Mouse (Mus musculus) brown adipose tissue, adult 24 weeks (tissue): ENCODE measurements around the gene Prkcz. TPM values are rescaled to one million over a fixed set of nuclear protein-coding genes. Genes with fewer than 3 reads are reported as not detected.
"Not testable (repeated sequence)": the region's sequence is repeated elsewhere in the genome, so short reads cannot be mapped to it uniquely, and the experiment has no call there.

ENCODE experiments used
- H3K27ac ChIP-seq: fragments of 200-500 bp; replicated peaks from 2 replicates; pipeline ENCODE4 v1.5.1; 2012; ENCODE audit warnings: low read depth, mild to moderate bottlenecking, low read length
- H3K4me1 ChIP-seq: fragments of 200-500 bp; 2 replicates; pipeline ENCODE4 v1.6.1; 2012; ENCODE audit warnings: low read length, mixed read lengths; ENCODE audit not compliant: control insufficient read depth, insufficient read depth, insufficient read length
- H3K4me3 ChIP-seq: fragments of 200-500 bp; 2 replicates; pipeline ENCODE4 v1.5.1; 2012; ENCODE audit warnings: low read depth, mild to moderate bottlenecking, low read length, moderate library complexity; ENCODE audit not compliant: insufficient read depth
- polyA plus RNA-seq: library from polyadenylated mRNA; stranded (reverse); fragments of >200 nt; gene quantifications from 2 replicates; pipeline ENCODE4 v1.2.4, GENCODE M21; 2012; ENCODE audit not compliant: missing spikeins, insufficient read depth, insufficient read length

Prkcz gene
- polyA plus RNA-seq, 1 experiment, result not detected

DNA sequence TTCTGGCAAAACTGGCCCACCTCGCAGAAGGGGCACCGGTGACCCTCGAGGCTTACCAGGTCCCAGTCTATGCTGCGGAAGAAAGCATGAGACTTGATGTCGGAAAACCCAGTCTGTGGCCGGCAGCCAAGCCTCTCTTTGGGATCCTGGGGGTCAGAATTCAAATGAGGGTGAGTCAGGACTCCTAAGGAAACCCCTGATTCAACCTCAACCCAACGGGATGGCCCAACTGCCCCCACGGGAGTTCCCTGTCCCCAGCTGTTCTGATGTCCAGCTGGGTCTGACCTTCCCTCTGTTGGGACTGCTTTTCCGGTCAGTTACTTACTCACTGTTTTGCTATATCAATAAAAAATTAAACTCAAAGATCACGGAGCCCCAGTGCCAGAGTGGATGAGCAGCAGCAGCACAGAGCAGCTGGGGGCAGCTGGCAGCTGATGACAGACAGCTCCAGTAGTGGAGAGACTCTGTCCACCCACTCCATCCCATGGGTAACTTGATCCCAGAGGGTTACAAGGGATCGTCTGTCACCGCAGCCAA is 93.5 kb downstream of the Prkcz start:
- Histone ChIP-seq H3K4me3 (no peak overlapping the region), H3K4me1 (peaks cover 6% of the 10 kb centered on the region; the same call in 1 of the 2 replicates), H3K27ac (peak overlapping the region; percentile 35; the same call in 1 of the 2 replicates)

DNA sequence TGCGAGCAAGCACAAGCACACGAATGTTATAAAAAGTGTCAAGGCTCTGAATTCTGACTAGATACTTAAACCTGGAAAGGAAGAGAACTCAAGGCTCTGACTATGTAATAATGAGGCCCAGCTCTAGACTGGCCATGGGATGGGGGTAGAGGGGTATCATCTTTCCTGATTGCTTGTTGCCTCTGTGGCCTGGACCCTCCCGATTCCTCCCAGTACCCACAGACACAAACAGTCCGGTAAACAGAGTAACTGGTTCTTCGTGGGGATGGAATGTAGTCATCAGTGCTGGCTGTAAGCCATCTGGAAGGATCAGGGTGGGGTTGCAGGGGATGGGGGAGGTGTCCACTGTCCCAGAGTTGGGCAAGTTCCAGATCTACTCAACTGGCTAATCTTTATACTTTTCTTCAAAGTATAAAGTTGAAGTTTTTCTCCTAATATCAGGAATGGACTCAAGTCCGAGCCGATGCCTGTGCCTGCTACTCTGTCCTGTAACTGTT is 94.1 kb downstream of the Prkcz start:
- Histone ChIP-seq H3K4me1 (peaks cover 6% of the 10 kb centered on the region; the same call in 1 of the 2 replicates), H3K27ac (no peak overlapping the region), H3K4me3 (no peak overlapping the region)

DNA sequence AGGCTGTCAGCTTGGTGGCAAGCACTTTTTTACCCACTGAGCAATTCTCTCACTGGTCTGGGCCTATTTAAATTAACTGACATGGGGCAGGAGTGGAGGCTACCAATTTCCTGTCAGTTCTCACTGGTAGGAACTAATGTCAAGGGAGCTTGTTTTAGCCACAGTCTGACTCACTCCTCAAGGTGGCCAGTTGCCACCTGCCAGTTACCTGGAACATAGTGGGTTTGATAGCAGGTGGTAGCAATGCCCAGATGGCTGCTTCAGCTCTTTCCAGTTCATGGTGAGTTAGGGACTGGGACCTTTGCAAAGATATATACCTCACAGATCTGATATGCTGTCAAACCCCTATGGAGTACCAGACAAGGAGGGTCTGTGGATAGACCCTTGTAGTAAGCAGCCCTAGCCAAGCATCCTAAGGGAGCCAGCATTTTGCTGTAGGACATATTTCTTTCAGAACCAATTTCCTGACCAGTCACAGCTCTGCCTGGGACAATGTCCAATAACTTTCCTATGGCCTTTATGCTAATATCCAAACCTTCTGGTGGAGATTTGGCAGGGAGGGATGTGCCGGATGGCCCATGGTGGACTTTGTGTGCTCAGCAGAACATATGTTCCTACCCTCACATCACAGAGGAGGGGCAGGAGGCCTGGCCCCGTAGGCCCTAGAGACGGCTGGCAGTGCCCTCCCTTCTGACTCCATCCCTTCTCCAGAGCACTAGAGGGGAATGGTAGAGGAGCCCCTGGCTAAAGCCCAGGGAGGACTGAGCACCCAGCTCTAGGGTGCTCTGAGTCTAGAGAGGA is 96.4 kb downstream of the Prkcz start:
- H3K4me1 ChIP-seq, result peaks cover 6% of the 10 kb centered on the region; the same call in 1 of the 2 replicates
- H3K4me3 ChIP-seq, result no peak overlapping the region
- H3K27ac ChIP-seq, result no peak overlapping the region

DNA sequence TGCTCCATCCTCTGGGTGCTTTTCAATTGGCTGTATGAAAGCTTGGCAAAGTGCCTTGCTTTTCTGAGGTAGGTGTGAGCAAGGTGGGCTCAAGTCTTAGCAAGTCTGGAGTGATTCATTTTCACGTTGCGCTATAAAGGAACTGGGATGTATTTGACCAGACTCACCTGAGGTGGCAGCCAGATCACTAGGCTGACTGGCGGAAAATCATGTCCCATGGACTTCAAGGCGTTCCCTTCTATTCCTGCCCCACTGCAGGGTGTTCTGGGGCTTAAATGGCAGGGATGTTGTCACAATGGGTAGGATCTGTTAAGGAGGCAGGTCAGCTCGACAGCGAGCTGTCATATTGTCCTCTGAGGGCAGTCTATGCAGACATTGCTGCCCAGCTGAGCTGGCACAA is 108.9 kb downstream of the Prkcz start:
- H3K4me3 ChIP-seq, result no peak overlapping the region
- no peak overlapping the region for H3K27ac ChIP-seq
- H3K4me1 ChIP-seq, result peaks cover 6% of the 10 kb centered on the region

DNA sequence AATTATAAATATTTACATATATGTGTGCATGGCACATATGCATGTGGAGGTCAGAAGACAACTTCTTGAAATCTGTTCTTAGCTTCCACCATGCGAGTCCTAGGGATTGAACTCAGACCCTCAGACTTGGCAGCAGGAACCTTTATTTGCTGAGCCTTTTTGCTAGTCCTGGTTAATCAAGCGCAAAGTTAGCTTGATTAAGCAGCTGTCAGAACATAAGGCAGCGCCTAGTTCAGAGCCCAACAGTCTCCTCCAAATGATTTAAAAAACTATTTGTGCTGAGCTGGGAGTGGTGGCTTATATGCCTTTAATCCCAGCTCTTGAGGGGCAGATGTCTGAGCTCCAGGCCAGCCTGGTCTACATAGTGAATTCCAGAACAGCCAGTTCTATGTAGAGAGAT is 110.0 kb downstream of the Prkcz start:
- Histone ChIP-seq H3K4me3 (no peak overlapping the region), H3K4me1 (peaks cover 11% of the 10 kb centered on the region), H3K27ac (no peak overlapping the region)

DNA sequence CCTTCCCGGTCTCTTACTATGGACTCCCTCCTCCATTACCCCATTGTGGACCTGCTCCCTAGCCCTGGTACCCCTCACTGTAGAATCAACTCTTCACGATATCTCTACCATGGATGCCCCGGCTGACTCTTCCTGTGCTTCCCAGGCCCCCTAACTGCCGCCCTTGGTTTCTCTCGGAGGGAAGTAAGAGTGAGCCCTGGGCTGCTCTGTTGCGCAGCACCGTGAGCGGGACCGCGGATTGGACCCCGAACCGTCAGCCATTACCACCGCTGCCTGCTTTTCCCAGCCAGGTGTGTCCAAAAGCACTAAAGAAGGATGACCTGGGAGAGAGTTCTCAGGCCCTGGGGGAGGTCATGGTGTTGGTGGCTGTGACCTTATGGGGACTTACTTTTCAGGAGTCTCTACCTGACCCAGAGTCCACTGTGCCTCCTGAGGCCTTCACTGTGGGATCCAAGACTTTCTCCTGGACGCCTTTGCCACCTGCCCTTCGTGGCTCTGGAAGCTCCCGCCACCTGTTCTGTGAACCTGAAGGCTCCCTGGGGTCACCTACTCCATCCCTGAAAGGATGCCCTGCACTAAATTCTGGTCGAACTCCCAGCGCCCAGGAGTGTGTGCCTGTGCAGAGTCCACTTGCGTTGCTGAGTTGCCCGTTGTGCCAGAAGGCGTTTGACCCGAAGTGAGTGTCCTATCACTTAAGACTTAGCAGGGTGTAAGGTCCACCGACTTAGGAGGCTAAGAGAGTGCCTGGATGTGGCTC is 110.6 kb downstream of the Prkcz start:
- Histone ChIP-seq H3K4me3 (peak overlapping the region; percentile 90), H3K4me1 (peaks cover 11% of the 10 kb centered on the region), H3K27ac (peak overlapping the region; percentile 94)

DNA sequence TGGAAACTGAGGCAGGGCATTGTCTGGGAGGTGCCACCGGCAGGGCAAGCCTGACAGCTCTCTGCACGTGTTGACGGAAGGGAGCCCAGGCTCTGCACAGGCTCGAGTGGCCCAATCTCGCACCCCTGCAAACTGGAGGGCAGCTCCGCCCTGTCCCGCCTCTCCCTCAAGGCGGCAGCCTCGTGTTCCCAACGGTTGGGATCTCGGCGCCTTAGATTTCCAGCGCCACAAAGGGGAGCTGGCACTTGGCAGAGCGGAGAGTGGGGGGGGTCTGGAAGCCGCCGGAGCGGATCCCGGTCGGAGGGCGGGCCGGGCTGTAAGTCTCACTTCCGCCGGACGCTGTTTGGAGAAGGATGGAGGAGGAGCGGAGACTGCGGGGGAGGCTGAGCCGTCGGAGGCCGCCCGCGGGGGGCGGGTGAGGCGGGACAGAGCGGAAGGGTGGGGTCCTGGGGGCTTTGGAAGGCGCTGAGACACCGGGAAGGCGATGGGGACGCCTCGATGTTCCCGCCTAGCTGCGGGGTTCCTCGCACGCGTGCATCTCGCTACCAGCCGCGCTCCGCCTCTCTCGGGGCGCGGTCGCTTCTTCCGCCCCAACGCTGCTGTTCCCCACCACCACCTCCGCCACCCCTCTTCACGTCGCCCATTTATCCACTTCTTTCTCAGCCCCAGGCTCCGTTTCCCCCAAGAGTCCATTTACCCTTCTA is 111.4 kb downstream of the Prkcz start, which contains the start of gene Faap20:
Faap20 (plus strand) TSS at position 155 of the 704 bp plus-strand sequence.
- Histone ChIP-seq H3K4me3 (peak within 1 kb of the TSS; percentile 90), H3K4me1 (peaks cover 11% of the 10 kb centered on the region), H3K27ac (peak within 1 kb of the TSS; percentile 94)

DNA sequence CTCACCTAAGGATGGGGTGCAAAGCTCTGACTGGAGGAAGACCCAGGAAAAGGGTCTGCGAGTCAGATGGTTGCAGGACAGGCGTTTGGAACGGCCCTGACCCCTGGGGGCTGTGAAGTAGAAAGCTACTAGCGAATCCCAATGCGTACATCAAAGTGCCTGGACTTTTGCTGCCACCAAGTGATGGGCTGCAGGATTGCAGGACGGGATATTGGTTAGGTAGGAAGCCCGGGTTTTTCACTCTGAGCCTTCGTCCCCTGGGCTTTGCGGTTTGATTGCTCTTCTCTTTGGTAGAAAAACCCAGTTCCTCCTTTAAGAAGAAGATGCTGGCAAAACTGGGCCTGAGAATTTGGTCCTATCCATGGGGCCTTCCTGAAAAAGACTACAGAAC is 111.9 kb downstream of the Prkcz start:
- peak overlapping the region; percentile 86 for H3K27ac ChIP-seq
- peaks cover 11% of the 10 kb centered on the region for H3K4me1 ChIP-seq
- peak overlapping the region; percentile 90 for H3K4me3 ChIP-seq

DNA sequence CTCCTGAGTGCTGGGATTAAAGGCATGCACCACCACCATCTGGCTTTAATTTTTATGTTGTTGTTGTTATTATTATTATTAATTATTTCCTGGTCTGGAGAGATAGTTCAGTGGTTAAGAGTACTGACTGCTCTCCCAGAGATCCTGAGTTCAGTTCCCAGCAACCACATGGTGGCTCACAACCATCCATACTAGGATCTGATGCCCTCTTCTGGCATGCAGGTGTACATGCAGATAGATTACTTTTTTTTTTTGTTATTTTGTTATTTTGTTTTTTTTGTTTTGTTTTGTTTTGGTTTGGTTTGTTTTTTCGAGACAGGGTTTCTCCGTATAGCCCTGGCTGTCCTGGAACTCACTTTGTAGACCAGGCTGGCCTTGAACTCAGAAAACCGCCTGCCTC is 113.1 kb downstream of the Prkcz start:
- peaks cover 11% of the 10 kb centered on the region for H3K4me1 ChIP-seq
- not testable (repeated sequence) for H3K4me3 ChIP-seq, H3K27ac ChIP-seq

DNA sequence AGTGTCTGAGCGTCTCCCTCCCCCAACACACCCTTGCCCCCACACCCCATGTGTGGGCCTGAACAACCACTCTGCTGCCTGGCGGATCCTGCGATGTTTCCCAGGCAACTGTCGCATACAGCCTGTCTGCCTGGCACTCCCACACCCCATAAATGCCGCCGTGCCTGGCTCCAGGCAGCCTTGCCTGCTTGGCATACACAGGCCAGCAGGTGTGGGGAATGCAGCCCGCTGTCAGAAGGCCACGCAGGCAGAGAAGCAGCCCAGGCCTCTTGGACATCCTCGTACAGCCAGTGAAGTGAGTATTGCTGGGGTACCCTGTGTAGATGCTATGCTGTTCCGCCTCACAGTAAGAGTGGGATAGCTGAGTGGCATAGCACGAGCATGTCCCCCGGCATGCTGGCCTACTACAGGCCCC is 114.5 kb downstream of the Prkcz start:
- Histone ChIP-seq H3K4me1 (peaks cover 11% of the 10 kb centered on the region), H3K4me3 (no peak overlapping the region), H3K27ac (no peak overlapping the region)

DNA sequence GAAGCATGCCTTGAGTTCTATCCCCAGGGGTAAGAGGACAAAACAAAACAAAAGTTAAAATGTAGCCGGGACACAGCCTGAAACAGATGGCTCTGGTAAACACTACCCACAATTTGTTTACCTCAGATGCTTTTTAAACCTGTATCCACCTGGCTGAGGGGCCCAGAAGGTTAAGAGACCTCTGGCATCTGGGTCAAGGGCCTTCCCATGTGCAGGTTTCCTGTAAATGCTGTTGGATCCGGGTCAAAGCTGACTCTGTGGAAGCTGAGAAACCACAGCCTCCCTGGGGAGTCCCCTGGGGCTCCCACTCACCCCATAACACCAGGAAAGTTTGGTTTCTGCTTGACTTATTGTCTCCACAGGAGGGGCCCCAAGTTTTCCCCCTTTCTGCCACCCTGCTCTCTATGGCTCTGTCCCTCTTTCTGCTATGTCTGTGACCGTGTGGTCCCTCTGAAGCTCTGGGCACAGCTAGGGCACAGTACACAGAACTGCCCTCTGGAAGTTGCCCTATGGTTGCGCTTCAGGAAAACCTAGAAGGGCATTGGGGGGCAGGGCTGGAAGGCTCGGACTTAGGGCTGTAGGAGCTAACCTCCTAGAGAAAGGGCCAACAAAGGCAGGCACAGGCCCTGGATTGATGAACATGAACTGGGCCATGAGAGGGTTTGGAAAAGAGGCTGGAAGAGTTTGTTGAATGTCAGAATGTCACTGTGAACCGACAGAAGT is 115.2 kb downstream of the Prkcz start:
- Histone ChIP-seq H3K4me1 (peaks cover 11% of the 10 kb centered on the region), H3K27ac (no peak overlapping the region), H3K4me3 (no peak overlapping the region)

DNA sequence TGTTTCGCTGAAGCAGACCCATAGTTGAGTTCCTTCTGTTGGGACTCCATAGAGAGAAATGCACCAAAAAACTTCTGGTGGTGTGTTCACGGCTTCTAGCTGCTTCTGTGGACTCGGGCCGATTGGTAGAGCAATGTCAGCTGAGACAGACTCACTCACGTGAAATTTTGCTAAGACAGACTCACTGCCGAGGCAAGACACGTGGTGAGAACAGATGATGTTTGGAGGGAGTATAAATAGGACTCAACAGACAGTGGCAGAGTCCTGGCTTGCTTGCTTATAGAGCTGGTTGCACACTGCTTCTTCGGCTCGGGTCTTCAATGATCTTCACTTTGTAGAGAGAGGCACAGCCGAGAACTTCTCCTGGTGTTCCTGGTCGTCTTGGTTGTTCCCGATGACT is 117.9 kb downstream of the Prkcz start:
- H3K4me1 ChIP-seq, result peaks cover 5% of the 10 kb centered on the region; the same call in 1 of the 2 replicates
- no peak overlapping the region for H3K27ac ChIP-seq
- no peak overlapping the region for H3K4me3 ChIP-seq

DNA sequence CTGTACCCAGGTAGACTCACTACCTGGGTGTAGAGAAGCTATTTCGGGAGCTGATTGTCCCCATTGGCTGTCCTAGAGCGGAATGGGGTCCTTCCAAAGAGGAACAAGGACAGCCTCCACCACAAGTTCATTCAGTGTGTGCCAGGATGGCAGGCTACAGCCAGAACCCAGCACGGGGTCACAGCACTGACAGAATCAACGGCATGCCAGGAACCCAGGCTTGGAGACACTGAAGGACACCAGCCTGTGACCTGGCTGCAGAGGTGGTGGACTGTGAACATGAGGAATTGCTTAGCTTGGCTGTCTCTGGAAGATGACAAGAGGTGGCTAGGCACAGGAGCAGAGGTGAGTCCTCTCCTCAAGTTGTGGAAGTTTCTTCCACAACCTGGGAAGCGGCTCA is 118.9 kb downstream of the Prkcz start:
- Histone ChIP-seq H3K4me1 (peaks cover 5% of the 10 kb centered on the region; the same call in 1 of the 2 replicates), H3K27ac (no peak overlapping the region), H3K4me3 (no peak overlapping the region)

DNA sequence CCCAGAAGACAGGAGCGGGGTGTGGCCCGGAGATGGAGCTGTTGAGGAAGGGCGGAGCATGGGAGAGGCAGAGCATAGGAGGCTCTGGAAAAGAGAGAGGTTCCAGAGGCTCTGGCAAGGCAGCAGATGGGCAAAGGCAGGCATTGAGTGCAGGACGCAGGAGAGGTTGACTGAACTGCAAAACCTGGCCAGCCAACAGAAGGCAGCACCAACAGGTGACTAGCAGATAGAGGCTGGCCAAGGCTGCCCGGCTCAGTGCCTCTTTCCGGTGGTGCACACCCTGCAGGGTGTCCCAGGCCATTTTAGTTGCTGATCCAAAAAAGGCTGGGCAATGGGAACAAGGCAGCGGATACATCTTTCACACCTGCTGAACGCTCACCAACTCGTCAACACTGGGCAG is 119.4 kb downstream of the Prkcz start:
- H3K4me1 ChIP-seq, result peaks cover 5% of the 10 kb centered on the region; the same call in 1 of the 2 replicates
- no peak overlapping the region for H3K27ac ChIP-seq
- H3K4me3 ChIP-seq, result no peak overlapping the region
